Mouse (Mus musculus) NIH3T3 (cell line): ENCODE data around the gene Prr12.

Experiments used
- DNase-seq: peaks from one replicate; pipeline ENCODE4 v3.0.0-alpha.2; 2012; ENCODE audit warnings: low read depth

Prr12 gene

DNA sequence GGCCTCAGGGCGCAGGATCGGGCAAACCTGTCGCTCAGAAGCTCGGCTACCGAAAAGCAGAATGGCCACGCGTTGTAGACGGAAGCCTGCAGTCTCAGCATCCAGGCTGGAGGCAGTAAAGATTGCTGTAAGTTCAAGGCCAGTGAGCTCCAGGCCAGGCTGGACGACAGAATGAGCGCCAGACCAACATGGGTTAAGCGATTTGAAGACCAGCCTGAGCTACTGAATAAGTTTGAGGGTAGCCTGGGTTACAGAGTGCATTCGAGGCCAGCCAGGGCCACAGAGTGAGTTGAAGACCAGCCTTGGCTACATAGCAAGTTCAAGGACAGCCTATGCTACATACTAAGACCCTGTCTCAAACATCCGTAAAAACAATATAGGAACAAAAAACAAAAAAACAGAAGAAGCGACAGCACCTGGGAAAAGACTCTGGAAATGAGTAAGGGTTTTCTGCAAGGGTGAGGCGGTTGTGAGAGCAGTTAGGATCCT is 54.7 kb downstream of the Prr12 start:
- DNase-seq: no peak

DNA sequence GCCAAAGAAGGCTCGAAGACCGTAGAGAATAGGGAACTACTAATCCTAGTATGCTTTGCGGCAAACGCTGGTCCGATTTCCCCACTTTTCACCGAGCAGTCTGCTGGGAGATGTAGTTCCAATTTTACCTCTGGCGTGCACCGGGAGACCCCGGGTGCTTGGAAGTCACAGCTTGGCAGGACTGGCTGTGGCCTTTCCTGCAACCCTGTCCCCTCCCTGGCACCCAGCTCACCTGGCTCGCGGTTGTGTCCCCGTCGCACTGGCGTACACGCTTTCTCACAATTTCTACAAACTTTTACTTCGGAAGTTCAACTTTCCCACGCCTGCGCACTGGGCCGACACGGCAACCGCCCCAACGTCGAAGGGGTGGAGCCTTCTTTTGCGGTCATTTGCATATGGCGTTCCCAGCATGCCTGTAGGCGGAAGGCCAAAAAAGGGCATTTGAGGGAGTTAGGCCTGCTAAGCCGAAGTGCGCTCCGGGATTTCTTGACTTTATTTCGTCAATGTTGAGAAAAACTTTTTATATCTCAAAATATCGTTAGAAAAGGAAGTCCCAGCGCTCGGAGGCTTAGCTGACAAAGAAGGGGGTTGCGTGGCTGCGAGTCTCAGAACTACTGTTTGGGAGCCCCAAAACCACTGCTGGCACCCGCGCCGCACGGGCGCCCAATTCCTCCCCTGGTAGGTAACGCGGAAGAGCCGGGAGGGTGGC is 55.3 kb downstream of the Prr12 start, which contains the start of gene Irf3:
Irf3 (plus strand) TSS at position 418 of the 709 bp plus-strand sequence.
- peak; percentile 99 for DNase-seq

DNA sequence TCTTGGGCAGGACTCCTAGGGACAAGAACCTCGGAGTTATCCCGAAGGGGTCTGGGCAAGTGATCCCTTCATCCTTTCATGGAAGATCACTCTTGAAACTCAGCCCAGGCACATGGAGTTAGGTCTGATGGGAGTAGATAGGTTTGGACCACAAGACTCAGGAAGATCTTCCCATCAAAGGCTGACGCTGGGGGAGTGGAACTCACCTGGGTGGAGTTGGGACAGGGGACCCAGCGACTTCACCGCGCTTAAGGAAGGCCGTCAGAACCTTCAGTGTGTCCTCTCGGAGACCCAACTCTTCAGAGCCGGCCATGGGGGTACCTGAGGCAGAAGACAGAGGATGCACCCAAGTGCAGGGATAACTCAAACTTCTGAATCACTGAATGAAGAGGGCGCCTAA is 56.0 kb downstream of the Prr12 start:
- no peak for DNase-seq

DNA sequence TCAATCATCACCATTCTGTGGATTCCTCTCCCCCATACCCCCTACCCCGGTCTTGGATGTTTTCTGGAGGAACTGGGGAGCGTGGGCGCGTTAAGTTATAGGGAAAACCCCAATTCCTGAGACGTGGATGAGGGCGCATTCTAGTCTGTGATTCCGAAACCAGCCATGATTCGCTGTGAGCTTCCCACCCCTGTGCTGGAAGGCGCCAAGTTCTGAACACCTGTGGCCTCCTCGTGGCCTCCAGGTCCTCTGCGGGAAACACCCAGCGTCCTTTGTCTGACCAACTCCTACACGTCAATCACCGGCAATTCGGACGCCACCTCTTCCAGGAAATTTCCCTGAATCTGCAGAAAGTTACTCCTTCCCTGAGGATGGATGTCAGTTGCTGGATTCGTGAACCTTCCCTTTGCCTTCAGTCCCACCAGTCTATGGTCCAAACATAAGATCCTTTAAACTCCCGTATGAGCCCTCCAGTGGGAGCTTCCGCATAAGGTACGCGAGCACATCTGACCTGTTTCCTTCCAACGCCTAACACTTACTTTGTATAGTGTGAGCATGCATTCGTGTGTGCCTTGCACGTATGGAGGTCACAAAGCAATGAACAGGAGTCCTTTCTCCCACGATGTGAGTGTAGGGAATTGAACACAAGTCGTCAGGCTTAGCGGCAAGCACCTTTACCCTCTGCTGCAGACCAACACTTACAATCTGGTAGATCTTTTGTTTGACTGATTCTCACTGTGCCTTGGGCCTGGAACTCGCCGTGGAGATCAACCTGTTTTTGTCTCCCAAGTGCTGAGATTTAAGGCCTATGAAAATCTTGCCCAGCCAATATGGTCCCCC is 65.6 kb downstream of the Prr12 start:
- DNase-seq: no peak

DNA sequence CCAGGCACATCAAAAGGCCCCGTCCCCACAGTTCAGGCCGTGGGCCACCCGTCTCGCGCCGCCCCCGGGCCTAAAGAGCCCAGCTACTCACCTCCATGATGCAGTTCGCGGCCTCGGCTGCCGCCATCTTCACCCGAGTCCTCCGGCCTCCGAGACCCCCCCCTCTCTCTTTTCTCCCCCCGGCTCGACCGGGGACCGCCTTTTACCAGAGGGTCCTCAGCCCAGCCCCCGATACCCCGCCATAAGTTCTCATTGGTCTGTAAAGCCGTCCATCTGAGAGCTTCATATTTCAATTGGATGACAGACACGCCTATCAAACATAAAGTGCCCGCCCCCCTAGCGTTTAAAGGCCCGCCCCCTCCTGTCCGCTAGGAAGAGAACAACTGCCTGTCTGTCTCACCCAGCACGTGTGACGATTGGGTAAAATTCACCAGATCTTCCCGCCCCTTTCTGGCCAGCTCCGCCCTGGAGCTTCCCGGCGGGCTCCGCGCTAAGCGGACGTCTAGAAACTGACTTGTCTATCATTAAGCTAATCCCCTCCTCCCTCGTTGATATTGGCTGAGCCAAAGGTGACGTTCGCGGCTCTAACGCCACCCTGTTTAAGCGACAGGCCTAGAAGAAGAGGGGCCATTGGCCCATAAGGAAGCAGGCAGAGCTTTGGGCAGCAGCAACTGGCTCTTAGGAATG is 66.3 kb downstream of the Prr12 start, which contains the start of gene Prmt1:
Prmt1 (minus strand) TSS at position 377 of the 687 bp plus-strand sequence.
- DNase-seq: peak; percentile 99

DNA sequence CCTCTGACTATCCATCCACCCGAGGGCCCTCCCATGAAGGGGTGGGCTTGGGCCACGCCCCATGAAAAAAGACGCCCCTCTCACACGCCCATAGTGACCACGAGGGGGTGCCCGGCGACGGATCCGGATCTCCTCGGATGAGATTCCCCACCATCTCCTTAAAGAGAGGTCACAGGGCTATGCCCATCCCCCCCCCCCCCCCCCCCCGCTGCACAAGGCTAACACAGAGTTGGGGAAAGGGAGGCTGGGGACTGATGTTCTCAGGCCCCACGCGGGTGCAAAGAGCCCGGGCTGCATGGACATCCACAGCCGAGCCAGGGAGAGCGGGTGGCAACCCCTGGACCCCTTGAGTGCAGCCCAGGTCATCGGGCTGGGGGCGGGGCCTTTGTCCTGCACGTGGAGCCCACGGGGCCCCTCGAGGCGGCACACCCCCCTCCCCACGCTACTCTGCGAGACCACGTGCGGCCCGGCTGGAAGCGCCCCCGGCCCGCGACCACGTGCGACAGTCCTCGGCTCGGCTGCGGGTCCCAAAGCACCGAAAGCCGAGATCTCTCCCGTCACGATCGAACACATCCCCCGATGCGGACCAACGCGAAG is 67.0 kb downstream of the Prr12 start:
- peak; percentile 84 for DNase-seq

DNA sequence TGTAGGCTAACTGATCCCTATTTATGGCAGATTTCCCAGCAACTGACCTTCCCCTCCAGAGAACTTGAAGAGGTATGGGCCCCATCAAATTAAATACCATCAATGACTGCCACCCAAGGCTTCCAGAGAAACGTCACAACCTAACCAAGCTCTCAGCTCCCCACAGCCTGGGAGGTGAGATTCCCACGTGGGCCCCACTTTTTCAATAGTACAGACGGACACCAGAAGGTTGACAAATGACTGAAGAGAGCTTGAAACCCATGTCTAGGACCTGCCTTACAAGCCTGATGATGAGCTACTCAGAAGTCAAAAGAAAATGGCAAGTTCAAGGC is 67.9 kb downstream of the Prr12 start:
- DNase-seq: no peak

DNA sequence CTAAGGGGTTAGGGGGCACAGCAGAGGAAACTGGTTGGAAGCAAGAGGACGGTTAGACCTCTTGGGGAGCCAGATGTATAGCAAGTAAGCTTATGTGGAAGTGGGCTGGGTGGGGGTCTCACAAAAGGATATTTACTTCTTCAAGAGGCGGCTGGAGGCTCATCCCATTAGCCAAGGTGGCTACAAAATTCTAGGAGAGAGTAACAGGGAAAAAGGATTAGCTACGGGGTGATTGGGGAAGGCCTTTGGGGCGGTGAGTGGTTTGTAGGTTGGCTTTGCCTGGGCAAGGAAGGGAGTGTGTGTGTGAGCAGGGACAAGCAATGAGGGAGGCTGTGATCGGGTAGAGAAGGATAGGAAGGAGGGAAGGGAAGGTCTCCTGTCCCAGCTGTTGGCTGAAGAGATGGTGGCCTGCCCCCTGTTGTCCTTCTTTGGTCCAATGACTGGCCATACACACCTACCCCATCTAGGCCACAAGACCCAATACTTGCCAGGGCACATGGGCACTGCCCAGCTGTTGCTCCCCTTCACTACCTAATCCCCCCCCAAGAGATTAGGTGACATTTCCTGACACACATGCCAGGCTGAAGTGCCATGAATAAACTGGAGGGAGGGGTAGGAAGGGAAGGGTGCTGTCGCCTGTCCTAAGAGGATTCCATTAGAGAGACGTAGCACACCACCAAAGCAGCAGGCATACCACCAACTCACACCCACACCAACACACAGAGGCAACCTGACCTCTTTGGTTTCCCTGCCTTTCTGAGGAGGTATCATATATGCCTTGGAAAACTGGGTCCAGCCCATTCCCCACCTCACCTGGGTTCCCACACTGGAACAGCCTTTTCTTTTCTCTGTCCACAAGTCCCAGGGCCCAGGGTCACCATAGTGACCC is 68.5 kb downstream of the Prr12 start:
- no peak for DNase-seq

DNA sequence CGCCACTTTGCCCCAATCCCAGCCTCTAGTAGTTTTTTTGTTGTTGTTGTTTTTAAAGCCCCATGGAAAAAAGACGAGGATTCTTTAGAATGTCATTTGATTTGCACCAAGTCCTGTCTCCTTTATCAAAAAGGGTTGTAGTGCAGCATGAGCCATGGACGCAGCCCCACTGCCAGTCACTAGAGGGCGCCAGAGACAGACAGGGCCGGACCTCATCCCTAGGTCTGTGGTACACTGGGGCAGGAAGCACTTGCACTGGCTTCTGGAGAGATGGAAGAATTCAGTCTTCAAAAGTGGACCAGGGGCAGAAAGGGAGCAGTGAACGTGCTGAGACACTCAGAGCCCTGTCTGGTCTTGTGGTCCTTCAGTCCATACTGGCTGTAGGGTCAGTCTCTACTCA is 69.6 kb downstream of the Prr12 start:
- peak; percentile 92 for DNase-seq

DNA sequence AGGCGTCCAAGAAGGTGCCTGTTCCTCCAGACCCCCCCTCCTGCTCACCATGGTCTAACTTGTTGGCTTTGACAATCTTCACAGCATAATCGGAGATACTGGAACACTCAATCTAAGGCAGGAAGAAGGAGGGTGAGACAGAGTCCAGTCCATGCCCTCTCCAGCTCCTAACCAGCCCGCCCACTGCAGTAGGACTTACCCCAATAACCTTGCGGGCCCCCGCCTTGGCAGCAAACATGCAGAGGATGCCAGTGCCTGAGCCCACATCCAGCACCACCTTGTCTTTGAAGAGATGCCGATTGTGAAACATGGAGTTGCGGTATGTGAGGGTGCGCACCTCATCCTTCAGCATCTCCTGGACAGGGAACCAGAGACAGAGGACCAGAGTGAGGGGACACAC is 71.1 kb downstream of the Prr12 start:
- no peak for DNase-seq

DNA sequence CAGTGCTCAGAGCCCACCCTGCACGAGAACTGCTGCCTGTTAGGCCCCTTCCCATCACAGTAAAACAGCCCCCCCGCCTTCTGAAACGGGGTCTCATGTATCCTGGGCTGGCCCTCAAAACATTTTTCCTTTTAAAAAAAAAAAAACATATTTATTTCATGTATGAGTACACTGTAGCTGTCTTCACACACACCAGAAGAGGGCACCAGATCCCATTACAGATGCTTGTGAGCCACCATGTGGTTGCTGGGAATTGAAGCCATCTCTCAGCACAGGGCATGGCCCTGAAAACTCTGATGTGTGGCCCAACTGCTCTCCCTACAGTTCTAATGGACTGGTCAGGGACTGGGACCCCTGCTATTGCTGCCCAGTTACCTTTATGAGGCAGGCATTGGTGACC is 74.4 kb downstream of the Prr12 start:
- DNase-seq: no peak
